Mouse (Mus musculus): ENCODE measurements around the gene Med20.

Med20 gene

DNA sequence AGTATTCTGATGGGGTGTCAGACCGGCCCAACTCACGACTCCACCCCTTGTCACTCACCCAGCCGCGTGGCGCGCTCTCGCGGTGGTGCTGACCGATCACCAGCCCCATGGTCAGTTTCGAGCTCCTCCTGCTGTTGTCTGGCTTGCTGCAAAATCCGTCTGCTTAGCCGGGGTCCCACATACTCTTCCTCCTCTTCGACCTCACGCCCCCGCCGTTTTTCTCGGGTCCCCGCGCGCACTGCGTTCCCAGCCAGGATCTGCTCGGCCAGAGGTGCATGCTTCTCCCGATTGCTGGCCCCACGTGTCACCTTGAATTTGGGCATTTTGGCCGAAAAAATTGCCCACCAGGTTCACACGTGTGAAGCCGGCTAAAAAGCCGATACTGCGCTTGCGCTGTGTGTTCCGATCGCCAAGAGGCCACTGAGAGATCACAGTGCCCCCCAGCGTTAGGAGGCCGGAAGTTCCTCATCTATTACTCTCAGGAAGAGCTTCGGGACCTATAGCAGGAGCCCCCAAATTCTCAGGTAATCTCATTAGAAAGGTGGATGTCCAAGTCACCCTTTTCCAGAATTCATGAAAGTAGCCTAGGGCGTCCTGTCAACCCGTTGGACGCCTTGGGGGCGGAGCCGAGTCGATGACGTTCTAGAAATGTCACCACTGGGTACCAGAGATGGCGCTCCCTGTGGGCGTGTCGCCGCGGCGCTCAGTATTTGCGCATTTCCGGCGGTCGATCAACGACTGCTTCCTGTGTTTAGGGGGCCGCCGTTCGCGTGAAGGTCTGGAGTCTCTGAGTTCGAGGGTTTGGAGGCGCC, at the start of gene Med20, which contains the start of the genes Bysl and Gm20517:
Gene Med20 (plus strand): TSS at position 734 of the 812 bp plus-strand sequence.
Gene Bysl (minus strand): TSS at position 644 of the 812 bp plus-strand sequence.
Gene Gm20517 (plus strand): TSS at position 741 of the 812 bp plus-strand sequence.
- DNase-seq (ENCODE audit: low spot score), result peak; percentile 96

- DNase-seq (ENCODE audit: low spot score), result no peak
Observed at GRCm38 (mm10) chr17:47562875-47563274, 48.5 kb upstream of the Med20 start.

GRCm38 (mm10) chr17:47564612-47565011, 46.8 kb upstream of the Med20 start:
- no peak for DNase-seq (ENCODE audit: low spot score)

DNA sequence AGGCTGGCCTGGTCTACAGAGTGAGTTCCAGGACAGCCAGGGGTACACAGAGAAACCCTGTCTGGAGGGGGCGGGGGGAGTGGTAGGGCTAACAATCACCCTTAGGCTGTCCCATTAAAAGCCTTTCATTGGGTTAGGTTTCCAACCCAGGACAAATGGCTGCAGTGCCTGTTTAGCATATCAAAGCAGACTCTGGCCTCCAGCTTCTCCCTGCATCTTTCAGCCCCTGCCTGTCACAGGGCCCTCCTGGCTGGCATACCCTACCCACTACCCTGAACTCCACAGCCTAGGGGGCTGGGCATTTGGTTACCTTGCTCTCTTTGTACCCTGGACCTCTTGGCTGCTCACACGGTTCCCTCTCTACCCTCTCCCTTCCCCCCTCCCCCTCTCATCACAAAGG, 45.2 kb upstream of the Med20 start:
- DNase-seq (ENCODE audit: low spot score), result no peak

DNA sequence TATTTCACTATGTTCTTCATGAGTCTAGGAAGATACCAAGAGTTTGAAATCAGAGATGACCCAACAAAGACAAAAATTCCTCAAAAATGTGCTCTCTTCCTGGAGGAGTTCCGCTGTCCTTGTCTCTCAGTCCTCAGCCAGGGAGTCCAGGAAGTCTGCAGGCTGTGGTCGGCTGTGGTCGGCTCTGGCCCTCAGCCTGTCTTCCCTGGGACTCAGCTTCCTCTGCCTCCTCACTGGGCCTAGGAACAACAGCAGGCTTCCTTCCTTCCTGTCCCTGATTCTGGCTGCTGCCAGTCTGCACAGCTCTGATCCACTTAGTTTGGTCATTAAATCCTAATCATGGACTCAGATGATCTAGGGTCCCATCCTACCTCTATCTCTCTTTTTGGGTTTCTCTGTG, 44.1 kb upstream of the Med20 start:
- peak; percentile 43 for DNase-seq (ENCODE audit: low spot score)

DNA sequence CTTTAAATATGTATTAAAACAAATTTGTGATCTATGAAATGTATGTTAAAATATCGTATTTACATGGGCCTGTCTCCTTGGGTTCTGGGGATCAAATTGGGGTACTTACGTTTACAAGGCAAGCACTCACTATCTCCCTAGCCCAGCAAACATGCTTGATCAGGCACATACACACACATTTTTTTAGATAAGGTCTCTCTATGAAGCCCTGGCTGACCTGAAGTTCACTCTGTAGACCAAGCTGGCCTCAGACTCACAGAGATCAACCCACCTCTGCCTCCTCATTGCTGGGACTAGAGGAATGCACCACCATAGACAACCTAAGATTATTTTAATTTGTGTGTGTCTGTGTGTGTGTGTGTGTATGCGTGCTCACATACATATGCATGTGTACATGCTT, 43.0 kb upstream of the Med20 start:
- DNase-seq (ENCODE audit: low spot score), result no peak

- DNase-seq (ENCODE audit: low spot score), result no peak
Observed at GRCm38 (mm10) chr17:47568951-47569527, 42.3 kb upstream of the Med20 start.

- DNase-seq (ENCODE audit: low spot score), result no peak
Observed at GRCm38 (mm10) chr17:47571621-47572020, 39.8 kb upstream of the Med20 start.

- no peak for DNase-seq (ENCODE audit: low spot score)
Observed at GRCm38 (mm10) chr17:47572436-47572835, 38.9 kb upstream of the Med20 start.

DNA sequence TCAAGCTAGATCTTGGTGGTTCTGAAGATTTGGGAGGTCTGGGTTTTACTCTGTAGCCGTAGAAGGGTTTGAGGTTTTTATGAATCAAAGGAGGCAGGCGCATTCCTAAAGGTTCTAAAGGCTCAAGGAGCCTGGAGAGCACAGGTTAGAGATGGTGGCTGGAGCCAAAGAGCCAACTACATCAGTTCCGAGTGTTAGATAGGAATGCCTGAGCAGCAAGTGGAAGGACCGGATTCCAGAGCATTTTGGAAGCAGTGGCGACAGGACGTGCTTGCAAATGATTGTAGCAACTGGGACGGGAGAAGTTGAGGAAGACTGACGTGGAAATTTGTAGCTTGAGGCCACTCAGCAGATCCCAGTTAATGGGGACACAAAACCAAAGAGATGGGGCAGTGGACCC, 37.4 kb upstream of the Med20 start:
- DNase-seq (ENCODE audit: low spot score), result peak; percentile 73

DNA sequence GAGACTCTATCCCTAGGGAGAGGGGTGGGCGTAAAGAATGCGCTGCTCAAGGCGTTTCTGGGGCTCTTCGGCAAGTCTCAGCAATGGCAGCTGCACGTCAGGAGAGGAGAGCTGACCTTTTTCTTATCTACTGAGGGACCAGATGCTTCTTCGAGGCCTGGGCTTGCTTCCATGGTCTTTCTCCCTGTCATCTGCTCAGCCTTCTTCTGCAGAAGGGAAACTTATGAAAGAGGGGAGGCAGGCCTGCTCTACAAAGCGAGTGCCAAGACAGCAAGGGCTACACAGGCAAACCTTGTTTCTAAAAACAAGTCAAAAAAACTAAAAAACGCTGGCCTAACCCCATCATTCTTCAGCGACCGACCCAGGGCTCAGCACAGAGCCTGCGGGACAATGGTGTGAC, 36.6 kb upstream of the Med20 start:
- no peak for DNase-seq (ENCODE audit: low spot score)

GRCm38 (mm10) chr17:47578655-47579054, 32.7 kb upstream of the Med20 start:
- DNase-seq (ENCODE audit: low spot score), result no peak

- DNase-seq (ENCODE audit: low spot score), result no peak
Observed at GRCm38 (mm10) chr17:47580962-47581361, 30.4 kb upstream of the Med20 start.

DNA sequence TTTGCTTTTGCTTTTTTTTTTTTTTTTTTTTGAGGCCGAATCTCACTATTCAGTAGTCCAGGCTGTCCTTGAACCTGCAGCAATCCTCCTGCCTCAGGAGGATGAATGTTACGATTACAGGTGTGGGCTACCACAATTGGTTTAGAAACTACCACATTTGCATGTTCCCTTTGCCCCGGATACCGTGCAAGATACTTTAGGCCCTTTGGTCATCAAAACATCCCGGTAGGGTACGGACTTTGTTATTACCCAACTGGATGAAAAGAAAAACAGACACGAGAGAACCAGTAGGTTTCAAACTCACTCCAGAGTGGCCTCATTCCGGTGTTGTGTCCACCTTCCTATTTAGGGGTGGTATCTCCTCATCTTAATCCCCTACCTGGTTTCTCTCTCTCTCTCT, 22.9 kb upstream of the Med20 start:
- no peak for DNase-seq (ENCODE audit: low spot score)

GRCm38 (mm10) chr17:47591073-47591472, 20.3 kb upstream of the Med20 start:
- no peak for DNase-seq (ENCODE audit: low spot score)

DNA sequence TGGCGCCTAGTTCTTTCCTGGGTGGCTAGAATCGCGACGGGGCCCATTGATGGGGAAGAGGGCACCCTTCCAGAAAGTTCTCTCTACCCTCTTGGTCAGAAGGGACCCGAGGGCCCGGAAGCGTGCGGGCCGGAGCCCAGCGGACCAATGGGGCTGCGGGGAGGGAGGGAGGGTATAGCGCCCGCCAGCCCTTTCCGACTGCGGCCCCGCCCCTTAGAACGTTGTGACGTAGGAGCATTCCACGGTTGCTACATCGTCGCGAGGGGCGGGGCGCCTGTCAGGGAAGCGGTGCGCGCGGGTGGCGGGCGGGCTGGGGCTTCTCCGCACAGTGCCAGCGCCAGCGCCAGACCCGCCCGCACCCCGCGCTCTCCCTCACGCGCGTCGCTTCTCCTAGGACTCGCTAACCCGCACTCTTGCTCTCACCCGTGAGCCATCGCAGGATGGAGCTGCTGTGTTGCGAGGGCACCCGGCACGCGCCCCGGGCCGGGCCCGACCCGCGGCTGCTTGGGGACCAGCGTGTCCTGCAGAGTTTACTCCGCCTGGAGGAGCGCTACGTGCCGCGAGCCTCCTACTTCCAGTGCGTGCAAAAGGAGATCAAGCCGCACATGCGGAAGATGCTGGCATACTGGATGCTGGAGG, 18.0 kb upstream of the Med20 start:
- DNase-seq (ENCODE audit: low spot score), result peak; percentile 95

- DNase-seq (ENCODE audit: low spot score), result no peak
Observed at GRCm38 (mm10) chr17:47593854-47594182, 17.6 kb upstream of the Med20 start.

DNA sequence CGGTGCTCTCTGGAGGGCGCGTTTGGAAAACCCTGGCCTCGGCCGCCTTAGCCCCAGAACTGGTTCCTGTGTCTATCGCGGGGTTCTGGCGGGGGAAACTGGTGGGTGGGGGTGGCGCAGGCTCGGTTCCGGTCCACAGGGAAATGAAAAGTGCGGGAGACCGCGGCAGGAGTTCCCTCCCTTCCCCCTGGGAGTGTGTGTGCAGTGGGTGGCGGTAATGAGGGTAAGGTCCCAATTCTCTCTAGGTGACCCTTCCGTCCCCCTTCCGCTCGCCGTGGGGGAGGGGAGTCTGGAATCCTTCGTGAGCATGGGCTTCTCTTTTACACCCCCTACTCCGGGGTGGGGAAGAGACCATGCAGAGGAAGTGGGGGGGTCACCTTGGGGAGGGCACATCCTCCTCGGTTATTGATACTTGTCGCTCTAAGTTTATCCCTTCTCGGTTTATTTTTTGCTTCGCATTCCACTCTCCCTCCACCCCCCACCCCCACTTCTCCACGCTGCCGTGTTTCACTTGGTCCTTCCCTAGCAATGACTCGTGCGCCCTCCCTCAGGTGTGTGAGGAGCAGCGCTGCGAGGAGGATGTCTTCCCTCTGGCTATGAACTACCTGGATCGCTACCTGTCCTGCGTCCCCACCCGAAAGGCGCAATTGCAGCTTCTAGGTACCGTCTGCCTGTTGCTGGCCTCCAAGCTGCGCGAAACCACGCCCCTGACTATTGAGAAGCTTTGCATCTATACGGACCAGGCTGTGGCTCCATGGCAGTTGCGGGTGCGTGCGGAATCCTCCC, 17.0 kb upstream of the Med20 start:
- no peak for DNase-seq (ENCODE audit: low spot score)

GRCm38 (mm10) chr17:47594969-47595247, 16.5 kb upstream of the Med20 start:
- no peak for DNase-seq (ENCODE audit: low spot score)

GRCm38 (mm10) chr17:47595248-47596161, 15.9 kb upstream of the Med20 start:
- DNase-seq (ENCODE audit: low spot score), result peak; percentile 76

GRCm38 (mm10) chr17:47596162-47596838, 15.1 kb upstream of the Med20 start:
- DNase-seq (ENCODE audit: low spot score), result no peak

Measured in lung, postnatal 25 days (tissue).